Mouse (Mus musculus): ENCODE results near the gene Itpr2. TPM values are rescaled to one million over a fixed set of nuclear protein-coding genes. Genes with fewer than 3 reads are reported as not detected.
"Not testable (repeated sequence)": the region's sequence is repeated elsewhere in the genome, so short reads cannot be mapped to it uniquely, and the experiment has no call there.

Itpr2 gene
- polyA plus RNA-seq, 1 experiment, result 3.6 TPM

GRCm38 (mm10) chr6:146474166-146474565 is 27.9 kb downstream of the Itpr2 start:
- no peak overlapping the region for H3K4me3 ChIP-seq (ENCODE audit: low read depth, low read length)
- H3K4me1 ChIP-seq (ENCODE audit: control insufficient read depth, insufficient read depth, low read length), result no peaks in the 10 kb centered on the region
- H3K27ac ChIP-seq (ENCODE audit: insufficient read depth, low read length), result no peak overlapping the region
- H3K27me3 ChIP-seq (ENCODE audit: control insufficient read depth, insufficient read depth, low read length, poor library complexity, severe bottlenecking), result no peaks in the 10 kb centered on the region
- H3K36me3 ChIP-seq (ENCODE audit: control insufficient read depth, insufficient read depth, low read length, poor library complexity, severe bottlenecking), result no peaks in the 10 kb centered on the region
- no peak overlapping the region for H3K9ac ChIP-seq (ENCODE audit: low read depth, poor library complexity, severe bottlenecking)
- TF ChIP-seq EP300 (IDR thresholded peaks at IDR 0.05; ENCODE audit: insufficient read depth, low read depth, low read length) (no peak), CTCF (IDR thresholded peaks at IDR 0.05; ENCODE audit: low read depth, low read length) (no peak), POLR2A (IDR thresholded peaks at IDR 0.05; ENCODE audit: insufficient read depth, low read length) (no peak)
- H3K9me3 ChIP-seq (replicated peaks; ENCODE audit: control insufficient read depth, insufficient read depth, low read length, poor library complexity, severe bottlenecking), result no peaks in the 10 kb centered on the region

GRCm38 (mm10) chr6:146473216-146473955 is 28.6 kb downstream of the Itpr2 start:
- H3K9me3 ChIP-seq (replicated peaks; ENCODE audit: control insufficient read depth, insufficient read depth, low read length, poor library complexity, severe bottlenecking), result no peaks in the 10 kb centered on the region
- H3K9ac ChIP-seq (ENCODE audit: low read depth, poor library complexity, severe bottlenecking), result no peak overlapping the region
- H3K4me3 ChIP-seq (ENCODE audit: low read depth, low read length), result no peak overlapping the region
- TF ChIP-seq EP300 (IDR thresholded peaks at IDR 0.05; ENCODE audit: insufficient read depth, low read depth, low read length), result no peak
- TF ChIP-seq CTCF (IDR thresholded peaks at IDR 0.05; ENCODE audit: low read depth, low read length), result no peak
- no peak for TF ChIP-seq POLR2A (IDR thresholded peaks at IDR 0.05; ENCODE audit: insufficient read depth, low read length)
- no peaks in the 10 kb centered on the region for H3K4me1 ChIP-seq (ENCODE audit: control insufficient read depth, insufficient read depth, low read length)
- no peak overlapping the region for H3K27ac ChIP-seq (ENCODE audit: insufficient read depth, low read length)
- no peaks in the 10 kb centered on the region for H3K36me3 ChIP-seq (ENCODE audit: control insufficient read depth, insufficient read depth, low read length, poor library complexity, severe bottlenecking)
- no peaks in the 10 kb centered on the region for H3K27me3 ChIP-seq (ENCODE audit: control insufficient read depth, insufficient read depth, low read length, poor library complexity, severe bottlenecking)

GRCm38 (mm10) chr6:146470378-146470777 is 31.6 kb downstream of the Itpr2 start:
- Histone ChIP-seq H3K4me3 (ENCODE audit: low read depth, low read length) (no peak overlapping the region), H3K27ac (ENCODE audit: insufficient read depth, low read length) (no peak overlapping the region), H3K36me3 (ENCODE audit: control insufficient read depth, insufficient read depth, low read length, poor library complexity, severe bottlenecking) (no peaks in the 10 kb centered on the region), H3K9me3 (replicated peaks; ENCODE audit: control insufficient read depth, insufficient read depth, low read length, poor library complexity, severe bottlenecking) (no peaks in the 10 kb centered on the region), H3K9ac (ENCODE audit: low read depth, poor library complexity, severe bottlenecking) (no peak overlapping the region), H3K27me3 (ENCODE audit: control insufficient read depth, insufficient read depth, low read length, poor library complexity, severe bottlenecking) (no peaks in the 10 kb centered on the region), H3K4me1 (ENCODE audit: control insufficient read depth, insufficient read depth, low read length) (no peaks in the 10 kb centered on the region)
- TF ChIP-seq EP300 (IDR thresholded peaks at IDR 0.05; ENCODE audit: insufficient read depth, low read depth, low read length), result no peak
- no peak for TF ChIP-seq POLR2A (IDR thresholded peaks at IDR 0.05; ENCODE audit: insufficient read depth, low read length)
- no peak for TF ChIP-seq CTCF (IDR thresholded peaks at IDR 0.05; ENCODE audit: low read depth, low read length)

GRCm38 (mm10) chr6:146469936-146470335 is 32.1 kb downstream of the Itpr2 start:
- H3K9me3 ChIP-seq (replicated peaks; ENCODE audit: control insufficient read depth, insufficient read depth, low read length, poor library complexity, severe bottlenecking), result no peaks in the 10 kb centered on the region
- H3K27ac ChIP-seq (ENCODE audit: insufficient read depth, low read length), result no peak overlapping the region
- no peaks in the 10 kb centered on the region for H3K27me3 ChIP-seq (ENCODE audit: control insufficient read depth, insufficient read depth, low read length, poor library complexity, severe bottlenecking)
- H3K4me1 ChIP-seq (ENCODE audit: control insufficient read depth, insufficient read depth, low read length), result no peaks in the 10 kb centered on the region
- TF ChIP-seq POLR2A (IDR thresholded peaks at IDR 0.05; ENCODE audit: insufficient read depth, low read length), result no peak
- TF ChIP-seq CTCF (IDR thresholded peaks at IDR 0.05; ENCODE audit: low read depth, low read length), result no peak
- TF ChIP-seq EP300 (IDR thresholded peaks at IDR 0.05; ENCODE audit: insufficient read depth, low read depth, low read length), result no peak
- no peak overlapping the region for H3K9ac ChIP-seq (ENCODE audit: low read depth, poor library complexity, severe bottlenecking)
- H3K4me3 ChIP-seq (ENCODE audit: low read depth, low read length), result no peak overlapping the region
- no peaks in the 10 kb centered on the region for H3K36me3 ChIP-seq (ENCODE audit: control insufficient read depth, insufficient read depth, low read length, poor library complexity, severe bottlenecking)

GRCm38 (mm10) chr6:146468361-146468760 is 33.7 kb downstream of the Itpr2 start:
- TF ChIP-seq EP300 (IDR thresholded peaks at IDR 0.05; ENCODE audit: insufficient read depth, low read depth, low read length) (no peak), CTCF (IDR thresholded peaks at IDR 0.05; ENCODE audit: low read depth, low read length) (no peak), POLR2A (IDR thresholded peaks at IDR 0.05; ENCODE audit: insufficient read depth, low read length) (no peak)
- no peaks in the 10 kb centered on the region for H3K9me3 ChIP-seq (replicated peaks; ENCODE audit: control insufficient read depth, insufficient read depth, low read length, poor library complexity, severe bottlenecking)
- H3K4me1 ChIP-seq (ENCODE audit: control insufficient read depth, insufficient read depth, low read length), result no peaks in the 10 kb centered on the region
- no peaks in the 10 kb centered on the region for H3K27me3 ChIP-seq (ENCODE audit: control insufficient read depth, insufficient read depth, low read length, poor library complexity, severe bottlenecking)
- H3K4me3 ChIP-seq (ENCODE audit: low read depth, low read length), result no peak overlapping the region
- no peaks in the 10 kb centered on the region for H3K36me3 ChIP-seq (ENCODE audit: control insufficient read depth, insufficient read depth, low read length, poor library complexity, severe bottlenecking)
- H3K27ac ChIP-seq (ENCODE audit: insufficient read depth, low read length), result no peak overlapping the region
- H3K9ac ChIP-seq (ENCODE audit: low read depth, poor library complexity, severe bottlenecking), result no peak overlapping the region

GRCm38 (mm10) chr6:146464645-146465042 is 37.4 kb downstream of the Itpr2 start:
- not testable (repeated sequence) for H3K9me3 ChIP-seq (replicated peaks; ENCODE audit: control insufficient read depth, insufficient read depth, low read length, poor library complexity, severe bottlenecking); H3K4me3 ChIP-seq (ENCODE audit: low read depth, low read length); H3K9ac ChIP-seq (ENCODE audit: low read depth, poor library complexity, severe bottlenecking); H3K27ac ChIP-seq (ENCODE audit: insufficient read depth, low read length); H3K36me3 ChIP-seq (ENCODE audit: control insufficient read depth, insufficient read depth, low read length, poor library complexity, severe bottlenecking); H3K27me3 ChIP-seq (ENCODE audit: control insufficient read depth, insufficient read depth, low read length, poor library complexity, severe bottlenecking); H3K4me1 ChIP-seq (ENCODE audit: control insufficient read depth, insufficient read depth, low read length)
